Mouse (Mus musculus) embryo, embryonic 11.5 days (tissue): ENCODE measurements around the gene Hoxd11.
A peak's percentile ranks its signal among the peaks of the same experiment; 100 is the strongest.

Experiments
- DNase-seq: peaks from one replicate; pipeline ENCODE4 v3.0.0-alpha.2; 2012; ENCODE audit warnings: low read depth, low spot score

The Hoxd11 gene

GRCm38 (mm10) chr2:74663291-74663925, 15.9 kb upstream of the Hoxd11 start:
- DNase-seq, result no peak

- DNase-seq, result no peak
Measured at GRCm38 (mm10) chr2:74666411-74666810, 12.9 kb upstream of the Hoxd11 start.

DNA sequence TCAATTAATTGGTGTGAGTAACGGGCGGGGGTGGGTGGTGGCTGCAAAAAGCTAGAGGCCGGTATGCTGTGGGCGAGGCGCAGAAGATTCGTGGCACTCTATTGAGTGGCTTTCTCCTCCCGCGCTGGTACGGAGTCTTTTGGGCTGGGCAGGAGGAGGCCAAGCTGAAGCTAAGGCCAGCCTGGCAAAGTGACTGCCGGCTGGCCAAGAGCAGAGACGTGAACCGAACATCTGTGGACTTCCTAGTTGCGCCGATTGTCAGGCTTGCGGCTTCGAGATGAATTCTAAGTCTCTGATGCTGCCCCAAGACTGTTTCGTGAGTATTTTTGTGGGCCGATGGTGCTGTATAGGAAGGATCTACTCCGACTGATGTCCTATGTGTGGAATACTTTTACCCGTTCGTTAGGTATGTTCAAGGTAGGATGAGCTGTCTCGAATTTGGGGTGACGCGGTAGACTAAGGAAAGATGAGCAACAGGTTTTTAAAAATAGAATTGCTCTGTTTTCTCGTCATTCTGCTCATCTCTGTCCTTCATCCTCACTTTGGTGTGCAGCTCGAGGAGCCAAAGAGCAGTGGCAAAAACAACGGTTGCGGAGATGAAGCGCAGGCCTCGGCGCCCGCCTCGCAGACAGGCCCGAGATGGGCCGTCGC, 12.0 kb upstream of the Hoxd11 start:
- DNase-seq, result no peak

DNA sequence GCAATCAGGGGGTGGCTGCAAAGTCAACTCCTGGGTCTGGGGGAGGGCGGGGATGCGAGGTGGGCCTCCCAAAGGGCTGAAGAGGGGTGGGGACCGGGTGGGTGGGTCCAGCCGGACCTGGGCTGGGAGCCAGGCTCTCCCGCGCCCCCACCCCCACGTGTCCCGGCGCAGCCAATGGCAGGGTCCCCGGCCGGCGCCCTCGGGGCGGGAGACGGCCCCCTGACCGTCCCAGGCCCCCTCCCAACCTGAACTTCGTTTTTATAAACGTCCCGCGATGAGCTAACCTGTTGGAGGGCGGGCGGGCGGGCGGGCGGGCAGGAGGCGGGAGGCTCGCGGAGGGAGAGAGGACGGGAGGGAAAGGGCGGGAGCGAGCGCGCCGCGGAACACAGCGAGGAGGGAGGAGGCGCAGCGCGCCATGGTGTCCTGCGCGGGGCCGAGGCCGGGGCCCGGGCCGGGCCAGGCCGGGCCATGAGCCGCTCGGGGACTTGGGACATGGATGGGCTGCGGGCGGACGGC, 11.5 kb upstream of the Hoxd11 start, which contains the start of gene Hoxd13:
Gene Hoxd13 (plus strand): TSS at position 469 of the 516 bp plus-strand sequence.
- no peak for DNase-seq

- DNase-seq, result no peak
Measured at GRCm38 (mm10) chr2:74668370-74669229, 10.8 kb upstream of the Hoxd11 start.

- DNase-seq, result no peak
Measured at GRCm38 (mm10) chr2:74669230-74669578, 10.2 kb upstream of the Hoxd11 start.

- DNase-seq, result no peak
Measured at GRCm38 (mm10) chr2:74669650-74670235, 9.6 kb upstream of the Hoxd11 start.

DNA sequence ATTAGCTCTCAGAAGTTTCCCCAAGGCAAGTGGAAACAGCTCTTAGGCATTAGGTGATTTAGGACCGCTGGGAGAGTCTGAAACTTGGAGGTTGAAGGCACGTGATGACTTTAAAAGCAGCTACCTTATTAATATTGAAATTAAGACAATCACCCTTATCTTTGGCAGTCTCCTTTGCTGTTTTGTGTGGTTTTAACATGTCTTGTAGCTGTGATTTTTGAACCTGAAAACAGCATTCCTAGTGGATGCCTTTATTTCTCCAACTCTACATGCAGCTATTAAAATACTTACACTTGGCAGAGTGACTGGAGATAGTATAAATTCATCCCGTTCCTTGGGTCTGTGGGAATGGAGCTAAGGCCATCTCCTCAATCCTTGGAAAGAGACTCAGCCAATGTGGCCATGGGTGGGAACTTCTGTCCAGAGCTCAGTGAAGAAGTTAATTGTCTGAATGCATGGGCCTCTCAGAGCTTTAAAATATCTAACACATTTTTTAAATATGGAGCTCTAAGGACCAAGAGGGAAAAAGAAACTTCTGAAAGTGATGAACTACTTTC, 8.6 kb upstream of the Hoxd11 start:
- no peak for DNase-seq

- no peak for DNase-seq
Measured at GRCm38 (mm10) chr2:74671847-74672246, 7.5 kb upstream of the Hoxd11 start.

DNA sequence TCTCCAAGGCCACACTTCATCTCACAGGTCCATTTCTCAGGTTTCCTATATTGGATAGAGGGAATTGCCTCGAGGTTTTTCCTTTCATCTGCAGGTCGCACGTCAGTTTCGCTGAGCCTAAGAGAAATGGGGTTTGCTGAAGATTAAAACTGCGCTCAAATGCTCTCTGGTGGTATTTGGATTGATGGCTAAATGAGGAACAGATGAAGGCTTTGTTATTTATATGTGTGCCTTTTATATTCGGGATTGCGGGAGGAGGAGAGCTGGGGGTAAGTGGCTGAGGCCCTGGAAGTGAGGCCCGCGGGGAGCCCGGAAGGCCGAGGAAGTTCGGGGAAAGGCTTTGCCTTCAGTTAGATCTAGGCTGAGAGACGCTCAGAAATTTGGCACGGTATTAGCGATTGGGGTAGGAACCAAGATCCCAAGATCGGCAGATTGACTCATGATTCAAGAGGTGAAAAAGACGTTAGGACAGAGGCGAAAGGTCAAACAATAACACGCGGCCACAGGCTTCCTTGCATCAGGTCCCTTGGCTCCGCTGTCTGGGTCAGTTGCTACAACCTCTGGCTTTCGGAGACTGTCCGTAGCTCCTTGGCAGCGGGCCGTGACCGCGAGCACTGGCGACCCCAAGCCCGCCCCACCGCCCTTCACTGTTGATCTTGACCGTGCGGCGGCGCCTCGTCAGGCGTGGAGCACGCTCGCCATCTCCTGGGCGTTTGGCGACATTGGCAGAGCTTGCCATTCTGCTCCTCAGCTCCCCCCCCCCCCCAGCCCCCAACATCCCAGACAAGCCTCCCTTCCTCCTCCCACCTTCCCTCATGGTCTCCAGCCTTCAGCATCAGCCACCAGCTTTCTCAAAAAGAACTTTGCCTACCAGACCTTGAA, 6.6 kb upstream of the Hoxd11 start:
- DNase-seq, result peak; percentile 78

DNA sequence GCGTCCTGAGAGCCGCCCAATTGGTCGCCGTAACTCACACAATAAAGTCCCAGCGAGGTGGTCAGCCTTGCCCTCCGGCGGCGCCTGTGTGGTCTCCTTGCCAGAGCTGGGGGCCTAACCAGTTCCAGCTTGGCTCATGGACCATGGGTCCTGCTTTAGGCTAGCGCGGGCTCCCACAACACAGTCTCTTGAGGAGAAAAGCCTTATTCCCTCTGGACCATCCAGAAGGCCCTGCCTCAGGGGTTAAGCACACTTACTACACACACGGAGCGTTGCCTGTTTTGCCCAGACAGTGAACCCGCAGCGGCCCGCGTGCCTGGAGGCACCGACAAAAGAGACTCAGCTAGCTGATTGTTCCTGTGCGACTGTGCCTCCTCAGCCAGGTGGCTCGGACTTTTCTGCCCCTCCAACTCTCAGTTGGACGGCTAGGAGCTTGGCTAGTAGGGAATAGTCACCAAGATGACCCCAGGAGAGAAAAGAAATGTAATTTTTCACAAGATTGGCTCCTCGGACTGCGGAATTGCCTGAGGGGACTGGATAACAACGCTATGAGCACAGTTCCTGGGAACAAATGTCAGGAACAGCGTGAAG, 5.4 kb upstream of the Hoxd11 start:
- no peak for DNase-seq

DNA sequence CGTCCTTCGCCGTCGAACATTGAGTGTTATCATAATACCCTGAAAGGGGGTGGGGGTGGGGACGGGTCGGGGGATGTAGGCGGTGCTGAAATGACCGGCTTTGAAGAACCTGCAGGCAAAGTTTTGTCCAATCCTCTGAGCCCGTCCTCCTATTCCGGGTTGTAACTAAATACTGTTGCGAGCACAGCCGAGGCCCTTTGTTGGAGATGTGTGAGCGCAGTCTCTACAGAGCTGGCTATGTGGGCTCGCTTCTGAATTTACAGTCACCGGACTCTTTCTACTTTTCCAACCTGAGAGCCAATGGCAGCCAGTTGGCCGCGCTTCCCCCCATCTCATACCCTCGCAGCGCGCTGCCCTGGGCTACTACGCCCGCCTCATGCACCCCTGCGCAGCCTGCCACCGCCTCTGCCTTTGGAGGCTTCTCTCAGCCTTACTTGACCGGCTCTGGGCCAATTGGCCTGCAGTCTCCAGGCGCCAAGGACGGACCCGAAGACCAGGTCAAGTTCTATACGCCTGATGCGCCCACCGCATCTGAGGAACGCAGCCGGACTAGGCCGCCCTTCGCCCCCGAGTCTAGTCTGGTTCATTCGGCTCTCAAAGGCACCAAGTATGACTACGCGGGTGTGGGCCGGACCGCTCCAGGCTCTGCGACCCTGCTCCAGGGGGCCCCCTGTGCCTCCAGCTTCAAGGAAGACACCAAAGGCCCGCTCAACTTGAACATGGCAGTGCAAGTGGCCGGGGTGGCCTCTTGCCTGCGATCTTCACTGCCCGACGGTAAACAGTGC, 4.3 kb upstream of the Hoxd11 start, which contains the start of gene Hoxd12:
Gene Hoxd12 (plus strand): TSS at position 133 of the 785 bp plus-strand sequence.
- DNase-seq, result no peak

- no peak for DNase-seq
Measured at GRCm38 (mm10) chr2:74675666-74676282, 3.6 kb upstream of the Hoxd11 start.

- no peak for DNase-seq
Measured at GRCm38 (mm10) chr2:74676376-74677052, 2.8 kb upstream of the Hoxd11 start.

- no peak for DNase-seq
Measured at GRCm38 (mm10) chr2:74677106-74677505, 2.3 kb upstream of the Hoxd11 start.

DNA sequence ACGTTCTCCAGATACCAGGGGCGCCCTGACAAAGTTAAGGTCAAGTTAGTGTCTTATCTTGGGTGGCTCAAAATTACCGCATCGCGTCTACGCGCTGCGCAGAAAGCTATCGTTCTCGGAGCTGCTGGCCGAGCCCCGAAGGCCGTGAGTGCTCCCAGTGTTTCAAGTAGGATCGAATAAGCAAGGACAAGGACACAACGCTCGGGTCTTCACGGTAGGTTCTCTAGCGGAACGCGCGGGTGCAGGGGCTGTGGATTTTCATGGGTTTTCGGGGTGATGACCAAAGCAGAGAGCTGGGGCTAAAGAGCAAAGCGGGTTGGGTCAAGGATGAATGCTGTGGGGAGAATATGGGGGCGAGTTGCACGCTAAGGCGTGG, 227 bp downstream of the Hoxd11 start:
- no peak for DNase-seq

DNA sequence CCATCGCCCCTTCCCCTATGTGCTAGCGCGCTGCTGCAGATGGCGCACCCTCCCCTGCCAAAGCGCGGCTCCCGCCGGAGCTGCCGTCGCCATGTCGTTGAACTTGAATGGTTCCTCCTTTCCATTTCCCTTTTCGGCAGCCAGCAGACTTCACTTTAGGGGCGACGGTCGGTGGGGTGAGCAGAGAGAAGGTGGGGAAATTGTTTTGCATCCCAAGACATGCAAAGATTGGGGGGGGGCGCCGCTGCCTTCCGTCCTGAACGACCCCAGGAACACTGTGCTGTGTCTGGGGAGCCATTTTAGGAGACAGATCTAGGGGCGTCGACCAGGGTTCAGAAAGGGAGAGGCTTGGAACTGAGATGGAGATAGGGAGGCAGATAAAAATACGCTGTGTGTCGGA, 623 bp downstream of the Hoxd11 start:
- no peak for DNase-seq
